Mouse (Mus musculus): ENCODE data around the gene Rad17. TPM values are rescaled to one million over a fixed set of nuclear protein-coding genes. Genes with fewer than 3 reads are reported as not detected.

Gene Rad17
- polyA plus RNA-seq, 1 experiment from 2014 or later: 9.2 TPM

DNA sequence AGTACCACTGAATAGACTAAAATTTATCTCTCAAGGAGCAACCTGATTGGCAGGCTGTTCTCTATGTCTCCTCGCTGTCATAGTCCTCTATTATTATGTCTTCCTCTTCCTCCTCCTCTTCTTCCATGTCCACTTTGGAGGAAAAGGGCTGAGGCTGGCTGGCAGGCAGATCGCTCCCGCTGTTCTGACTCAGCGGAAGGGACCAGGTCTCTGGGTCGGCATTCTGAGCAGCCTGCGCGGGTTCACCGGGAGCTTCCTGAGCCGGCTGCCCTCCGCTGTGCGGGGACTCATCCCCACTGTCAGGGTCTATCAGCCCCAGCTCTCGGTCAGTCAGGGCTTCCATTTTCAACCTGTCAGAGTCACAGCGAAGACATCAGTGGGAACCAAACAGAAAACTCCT lies 33.3 kb downstream of the Rad17 start:
- no peak overlapping the region for H3K4me3 ChIP-seq (ENCODE audit: low read depth, low read length)
- no peak for ATAC-seq
- H3K4me2 ChIP-seq (ENCODE audit: low read depth, low read length): no peak overlapping the region
- peaks cover 32% of the 10 kb centered on the region for H3K36me3 ChIP-seq (replicated peaks; ENCODE audit: insufficient read depth, low read length)
- 87% methylated on average over 13 of the region's 13 CpGs for WGBS (ENCODE audit: insufficient replicate concordance)
- no peaks in the 10 kb centered on the region for H3K4me1 ChIP-seq (ENCODE audit: insufficient read depth)
- no peak overlapping the region for H3K27ac ChIP-seq (ENCODE audit: low read depth)
- DNase-seq: no peak
- no peaks in the 10 kb centered on the region for H3K9me3 ChIP-seq (ENCODE audit: low read length)
- no peaks in the 10 kb centered on the region for H3K27me3 ChIP-seq (ENCODE audit: insufficient read depth, low read length)
- no peak overlapping the region for H3K9ac ChIP-seq (replicated peaks)
- TF ChIP-seq EP300 (IDR thresholded peaks at IDR 0.05; ENCODE audit: low read depth): no peak
- TF ChIP-seq CTCF (IDR thresholded peaks at IDR 0.05; ENCODE audit: low read depth): no peak

DNA sequence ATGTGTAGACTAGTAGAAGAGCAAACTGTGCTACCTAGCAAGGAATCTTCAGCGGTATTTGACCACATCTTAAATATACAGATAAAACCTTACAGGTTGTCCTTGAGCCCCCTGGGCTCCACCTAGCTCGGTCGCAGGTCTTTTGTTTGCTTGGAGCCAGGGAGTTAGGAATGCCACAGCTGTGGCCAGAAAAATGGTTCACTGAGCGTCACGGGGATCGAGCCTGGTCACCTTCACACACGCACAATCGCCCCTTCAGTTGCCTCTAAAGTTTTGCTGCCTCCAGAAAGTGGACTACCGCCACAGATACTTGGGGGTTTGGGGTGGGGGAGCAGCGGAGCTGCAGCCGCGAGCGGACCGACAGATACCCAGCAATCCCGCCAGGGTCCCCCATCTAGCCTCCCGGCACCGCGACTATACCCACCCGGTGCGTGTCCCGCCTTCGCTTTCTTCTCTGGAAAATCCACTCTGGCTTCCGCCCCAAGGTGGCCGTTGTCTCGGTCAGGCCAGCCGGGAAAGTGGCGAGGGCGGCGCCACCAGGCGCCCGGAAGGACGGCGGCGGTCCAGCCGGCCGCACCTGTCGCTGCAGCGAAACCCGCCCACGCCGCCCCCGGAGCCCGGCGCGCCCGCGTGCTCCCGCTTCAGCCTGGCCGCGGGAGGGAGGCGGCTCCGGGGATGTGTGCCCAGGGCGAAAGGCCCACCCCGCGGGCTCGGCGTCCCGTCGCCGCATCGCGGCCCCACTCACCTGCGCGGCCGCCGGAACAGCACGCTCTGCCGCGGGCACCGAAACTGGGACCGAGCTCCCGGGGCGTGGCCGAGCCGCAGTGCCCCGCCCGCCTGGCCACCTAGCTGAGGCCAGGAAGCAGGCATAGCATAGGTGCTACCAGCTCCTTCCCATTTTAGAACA lies 34.4 kb downstream of the Rad17 start, which contains the start of gene Marveld2:
Gene Marveld2 (minus strand): TSS at position 791 of the 907 bp plus-strand sequence.
- peak; percentile 90 for ATAC-seq
- Histone ChIP-seq H3K27me3 (ENCODE audit: insufficient read depth, low read length) (no peaks in the 10 kb centered on the region), H3K4me3 (ENCODE audit: low read depth, low read length) (peak within 1 kb of the TSS; percentile 79), H3K4me1 (ENCODE audit: insufficient read depth) (no peaks in the 10 kb centered on the region), H3K9ac (replicated peaks) (peak within 1 kb of the TSS; percentile 73), H3K4me2 (ENCODE audit: low read depth, low read length) (peak within 1 kb of the TSS; percentile 93), H3K27ac (ENCODE audit: low read depth) (peak within 1 kb of the TSS; percentile 81), H3K36me3 (replicated peaks; ENCODE audit: insufficient read depth, low read length) (peaks cover 28% of the 10 kb centered on the region), H3K9me3 (ENCODE audit: low read length) (no peaks in the 10 kb centered on the region)
- TF ChIP-seq EP300 (IDR thresholded peaks at IDR 0.05; ENCODE audit: low read depth): no peak
- no peak; the same call in 1 of the 2 replicates for TF ChIP-seq CTCF (IDR thresholded peaks at IDR 0.05; ENCODE audit: low read depth)
- peak; percentile 67 for DNase-seq
- WGBS (ENCODE audit: insufficient replicate concordance): 3% methylated on average over 60 of the region's 77 CpGs

DNA sequence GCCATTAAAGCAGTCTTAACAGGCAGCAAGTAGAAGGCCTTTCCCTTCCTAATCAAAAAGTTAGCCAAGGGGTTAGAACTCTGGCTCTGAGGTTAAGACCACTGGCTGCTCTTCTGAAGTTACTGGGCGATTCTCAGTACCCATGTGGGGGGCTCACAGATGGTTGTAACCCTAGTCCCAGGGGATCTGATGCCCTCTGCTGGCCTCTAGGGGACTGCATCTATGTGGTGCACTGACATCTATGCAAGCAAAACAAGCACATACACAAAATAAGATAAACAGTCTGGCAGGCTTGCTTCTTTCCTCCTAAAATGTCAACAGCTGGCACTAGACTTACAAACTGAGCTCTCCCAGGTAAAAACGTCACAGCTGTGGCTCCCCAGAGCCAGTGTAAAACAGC lies 37.9 kb downstream of the Rad17 start:
- no peaks in the 10 kb centered on the region for H3K27me3 ChIP-seq (ENCODE audit: insufficient read depth, low read length)
- H3K27ac ChIP-seq (ENCODE audit: low read depth): no peak overlapping the region
- TF ChIP-seq CTCF (IDR thresholded peaks at IDR 0.05; ENCODE audit: low read depth) (peak; percentile 46), EP300 (IDR thresholded peaks at IDR 0.05; ENCODE audit: low read depth) (no peak)
- no peak for ATAC-seq
- no peak overlapping the region for H3K4me3 ChIP-seq (ENCODE audit: low read depth, low read length)
- no peak overlapping the region for H3K4me2 ChIP-seq (ENCODE audit: low read depth, low read length)
- 54% methylated on average over 2 of the region's 2 CpGs for WGBS (ENCODE audit: insufficient replicate concordance)
- no peaks in the 10 kb centered on the region for H3K9me3 ChIP-seq (ENCODE audit: low read length)
- DNase-seq: no peak
- H3K36me3 ChIP-seq (replicated peaks; ENCODE audit: insufficient read depth, low read length): peaks cover 19% of the 10 kb centered on the region
- H3K4me1 ChIP-seq (ENCODE audit: insufficient read depth): no peaks in the 10 kb centered on the region
- H3K9ac ChIP-seq (replicated peaks): no peak overlapping the region

DNA sequence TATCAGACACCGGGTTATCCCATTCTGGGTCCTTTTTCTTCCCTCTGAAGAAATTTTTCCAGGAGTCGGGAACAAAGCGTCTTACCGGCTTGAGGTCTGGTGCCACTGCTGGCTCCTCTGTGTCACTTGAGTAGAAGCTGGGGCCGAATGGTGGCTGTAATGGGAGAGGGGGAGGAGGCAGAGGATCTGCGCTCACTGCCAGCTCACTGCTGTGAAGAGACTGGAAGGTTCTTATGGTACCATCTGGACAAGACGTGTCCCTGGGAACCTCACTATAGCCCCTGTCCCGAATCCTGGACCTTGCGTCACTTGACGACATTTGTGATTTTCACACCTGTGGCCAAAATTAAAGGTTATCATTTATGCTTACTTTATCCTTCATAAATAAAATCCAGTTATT lies 38.6 kb downstream of the Rad17 start:
- no peak overlapping the region for H3K4me2 ChIP-seq (ENCODE audit: low read depth, low read length)
- H3K27me3 ChIP-seq (ENCODE audit: insufficient read depth, low read length): no peaks in the 10 kb centered on the region
- H3K4me3 ChIP-seq (ENCODE audit: low read depth, low read length): no peak overlapping the region
- H3K9me3 ChIP-seq (ENCODE audit: low read length): 0 out of 2 replicates have a peak, but pooled peaks cover 3% of the 10 kb centered on the region
- DNase-seq (no peak), ATAC-seq (no peak)
- H3K4me1 ChIP-seq (ENCODE audit: insufficient read depth): no peaks in the 10 kb centered on the region
- no peak overlapping the region for H3K27ac ChIP-seq (ENCODE audit: low read depth)
- TF ChIP-seq CTCF (IDR thresholded peaks at IDR 0.05; ENCODE audit: low read depth): no peak
- no peak overlapping the region for H3K9ac ChIP-seq (replicated peaks)
- peaks cover 13% of the 10 kb centered on the region for H3K36me3 ChIP-seq (replicated peaks; ENCODE audit: insufficient read depth, low read length)
- WGBS (ENCODE audit: insufficient replicate concordance): 87% methylated on average over 10 of the region's 10 CpGs

DNA sequence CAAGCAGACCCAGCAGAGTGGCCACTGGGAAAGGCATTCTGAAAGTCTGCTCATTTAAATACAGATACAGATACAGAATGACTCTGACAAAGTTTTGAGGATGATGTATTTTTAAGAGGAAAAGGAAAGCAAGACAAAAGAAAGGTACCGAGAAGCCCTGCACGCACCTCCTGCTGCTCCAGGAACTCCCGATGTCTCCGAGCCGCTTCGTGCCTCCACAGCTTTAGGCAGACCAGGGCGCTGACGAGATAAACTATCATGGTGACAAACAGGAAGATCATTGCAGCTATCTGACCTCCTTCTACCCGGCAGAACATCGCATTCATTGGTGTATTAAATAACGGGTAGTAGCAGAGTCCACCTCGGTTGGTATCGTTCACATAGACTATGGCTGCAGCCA lies 39.6 kb downstream of the Rad17 start:
- WGBS (ENCODE audit: insufficient replicate concordance): 86% methylated on average over 13 of the region's 13 CpGs
- DNase-seq: no peak
- H3K36me3 ChIP-seq (replicated peaks; ENCODE audit: insufficient read depth, low read length): peaks cover 12% of the 10 kb centered on the region
- H3K4me2 ChIP-seq (ENCODE audit: low read depth, low read length): no peak overlapping the region
- no peak for ATAC-seq
- H3K9ac ChIP-seq (replicated peaks): no peak overlapping the region
- TF ChIP-seq CTCF (IDR thresholded peaks at IDR 0.05; ENCODE audit: low read depth) (no peak), EP300 (IDR thresholded peaks at IDR 0.05; ENCODE audit: low read depth) (no peak)
- H3K27me3 ChIP-seq (ENCODE audit: insufficient read depth, low read length): no peaks in the 10 kb centered on the region
- 0 out of 2 replicates have a peak, but pooled peaks cover 4% of the 10 kb centered on the region for H3K4me1 ChIP-seq (ENCODE audit: insufficient read depth)
- no peak overlapping the region for H3K27ac ChIP-seq (ENCODE audit: low read depth)
- H3K9me3 ChIP-seq (ENCODE audit: low read length): 0 out of 2 replicates have a peak, but pooled peaks cover 3% of the 10 kb centered on the region
- no peak overlapping the region for H3K4me3 ChIP-seq (ENCODE audit: low read depth, low read length)

DNA sequence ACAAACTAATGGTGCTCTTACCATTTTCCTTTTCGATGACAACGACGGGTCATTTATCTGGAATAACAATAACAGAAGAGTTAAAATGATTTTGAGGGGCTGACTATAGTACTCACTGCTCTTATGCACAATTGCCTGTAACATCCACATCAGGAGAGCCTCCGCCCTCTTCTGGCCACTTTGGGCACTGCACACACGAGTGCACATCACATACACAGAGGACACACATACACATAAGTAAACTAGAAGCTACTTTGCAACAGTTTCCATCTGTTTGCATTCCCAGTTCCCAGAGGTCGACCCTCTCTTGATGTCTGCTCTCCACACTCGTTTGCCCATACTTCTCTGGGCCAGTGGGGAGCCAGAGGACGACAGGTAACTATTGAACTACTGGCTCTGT lies 43.1 kb downstream of the Rad17 start:
- Histone ChIP-seq H3K9ac (replicated peaks) (no peak overlapping the region), H3K4me3 (ENCODE audit: low read depth, low read length) (no peak overlapping the region), H3K9me3 (ENCODE audit: low read length) (0 out of 2 replicates have a peak, but pooled peaks cover 3% of the 10 kb centered on the region), H3K36me3 (replicated peaks; ENCODE audit: insufficient read depth, low read length) (peaks cover 12% of the 10 kb centered on the region), H3K27me3 (ENCODE audit: insufficient read depth, low read length) (no peaks in the 10 kb centered on the region), H3K4me2 (ENCODE audit: low read depth, low read length) (no peak overlapping the region), H3K27ac (ENCODE audit: low read depth) (no peak overlapping the region), H3K4me1 (ENCODE audit: insufficient read depth) (peaks cover 4% of the 10 kb centered on the region; the same call in 1 of the 2 replicates)
- 75% methylated on average over 8 of the region's 8 CpGs for WGBS (ENCODE audit: insufficient replicate concordance)
- no peak for ATAC-seq
- no peak for DNase-seq
- no peak for TF ChIP-seq EP300 (IDR thresholded peaks at IDR 0.05; ENCODE audit: low read depth)
- peak; percentile 49 for TF ChIP-seq CTCF (IDR thresholded peaks at IDR 0.05; ENCODE audit: low read depth)
